Mouse (Mus musculus) MEL (cell line): Measurements from ENCODE around the gene Dock10. TPM values are rescaled to one million over a fixed set of nuclear protein-coding genes. Genes with fewer than 3 reads are reported as not detected.

Experiments used
- DNase-seq: peaks from one replicate; pipeline ENCODE4 v3.0.0; 2011; ENCODE audit warnings: low read depth, low spot score
- H3K27ac ChIP-seq: 2 replicates; pipeline ENCODE4 v1.5.1; 2012; ENCODE audit warnings: low read depth, mild to moderate bottlenecking, control low read depth, low read length, moderate library complexity; ENCODE audit not compliant: control insufficient read depth
- H3K27me3 ChIP-seq, 2 experiments: fragments of 150-350 bp in 1 of 2; sonication (generic) in 1 of 2; 2 replicates each; pipeline ENCODE4 v1.6.1; 2012; ENCODE audit warnings: low read length in 2 of 2, mild to moderate bottlenecking in 2 of 2, improper control_type of control experiment in 1 of 2, moderate library complexity in 1 of 2; ENCODE audit not compliant: insufficient read depth in 2 of 2, control insufficient read depth in 1 of 2
- H3K36me3 ChIP-seq, 2 experiments: 2 replicates each; pipeline ENCODE4 v1.6.1; 2012 to 2014; ENCODE audit warnings: low read length in 2 of 2, improper control_type of control experiment in 1 of 2, inconsistent platforms in 1 of 2, mild to moderate bottlenecking in 1 of 2; ENCODE audit not compliant: insufficient read depth in 2 of 2, control insufficient read depth in 1 of 2
- H3K4me1 ChIP-seq, 2 experiments: fragments of 150-350 bp in 1 of 2; sonication (generic) in 1 of 2; 2 replicates each; pipeline ENCODE4 v1.6.1; 2012; ENCODE audit warnings: low read length in 2 of 2, improper control_type of control experiment in 1 of 2, mild to moderate bottlenecking in 1 of 2; ENCODE audit not compliant: insufficient read depth in 2 of 2, control insufficient read depth in 1 of 2
- H3K4me3 ChIP-seq, 2 experiments: fragments of 150-350 bp in 1 of 2; sonication (generic) in 1 of 2; 2 replicates each; pipeline ENCODE4 v1.5.1; 2012; ENCODE audit warnings: low read depth in 2 of 2, low read length in 2 of 2, mild to moderate bottlenecking in 2 of 2, moderate library complexity in 2 of 2, control low read depth in 1 of 2, improper control_type of control experiment in 1 of 2; ENCODE audit not compliant: control insufficient read depth in 1 of 2, insufficient read depth in 1 of 2
- H3K79me2 ChIP-seq: 2 replicates; pipeline ENCODE4 v1.6.1; 2012; ENCODE audit warnings: mild to moderate bottlenecking, low read length, moderate library complexity; ENCODE audit not compliant: control insufficient read depth, poor library complexity, insufficient read depth
- H3K9ac ChIP-seq: 2 replicates; pipeline ENCODE4 v1.6.1; 2012; ENCODE audit warnings: low read depth, mild to moderate bottlenecking, control low read depth, low read length, moderate library complexity; ENCODE audit not compliant: control insufficient read depth, poor library complexity, severe bottlenecking
- H3K9me3 ChIP-seq: fragments of 150-350 bp; sonication (generic); replicated peaks from 2 replicates; pipeline ENCODE4 v1.6.1; 2012; ENCODE audit warnings: mild to moderate bottlenecking, low read length, improper control_type of control experiment, moderate library complexity; ENCODE audit not compliant: insufficient read depth
- CHD2 ChIP-seq: IDR thresholded peaks from 2 replicates; pipeline ENCODE4 v1.6.1; 2011; ENCODE audit warnings: low read length, improper control_type of control experiment
- ELF1 ChIP-seq: IDR thresholded peaks from 2 replicates; pipeline ENCODE4 v1.6.1; 2014; ENCODE audit warnings: low read depth, mild to moderate bottlenecking, inconsistent platforms, low read length, improper control_type of control experiment, moderate library complexity
- EP300 ChIP-seq, 2 experiments: IDR thresholded peaks; 2 replicates each; pipeline ENCODE4 v1.6.1; 2011; ENCODE audit warnings: improper control_type of control experiment in 2 of 2, low read length in 2 of 2, low read depth in 1 of 2, mild to moderate bottlenecking in 1 of 2
- ETS1 ChIP-seq: IDR thresholded peaks from 2 replicates; pipeline ENCODE4 v1.6.1; 2012; ENCODE audit warnings: low read depth, mild to moderate bottlenecking, inconsistent platforms, low read length, improper control_type of control experiment, moderate library complexity
- GABPA ChIP-seq: IDR thresholded peaks from 2 replicates; pipeline ENCODE4 v1.6.1; 2012; ENCODE audit warnings: low read depth, mild to moderate bottlenecking, inconsistent platforms, low read length, improper control_type of control experiment, moderate library complexity
- JUND ChIP-seq: IDR thresholded peaks from 2 replicates; pipeline ENCODE4 v1.6.1; 2011; ENCODE audit warnings: low read depth, mild to moderate bottlenecking, improper control_type of control experiment, low read length
- MAZ ChIP-seq: IDR thresholded peaks from 2 replicates; pipeline ENCODE4 v1.6.1; 2012; ENCODE audit warnings: low read depth, mild to moderate bottlenecking, inconsistent platforms, low read length, improper control_type of control experiment
- MEF2A ChIP-seq: IDR thresholded peaks from 2 replicates; pipeline ENCODE4 v1.6.1; 2014; ENCODE audit warnings: low read depth, mild to moderate bottlenecking, inconsistent platforms, low read length, improper control_type of control experiment; ENCODE audit not compliant: poor library complexity, insufficient replicate concordance, severe bottlenecking; ENCODE audit errors: extremely low read depth
- MXI1 ChIP-seq: IDR thresholded peaks from 2 replicates; pipeline ENCODE4 v1.6.1; 2011; ENCODE audit warnings: mild to moderate bottlenecking, low read depth, low read length, improper control_type of control experiment
- NELFE ChIP-seq: IDR thresholded peaks from 2 replicates; pipeline ENCODE4 v1.6.1; 2011; ENCODE audit warnings: low read depth, low read length, improper control_type of control experiment
- NRF1 ChIP-seq: IDR thresholded peaks from 2 replicates; pipeline ENCODE4 v1.6.1; 2014; ENCODE audit warnings: low read depth, mild to moderate bottlenecking, inconsistent platforms, low read length, improper control_type of control experiment, moderate library complexity; ENCODE audit not compliant: poor library complexity, insufficient read depth, severe bottlenecking
- POLR2A ChIP-seq, 2 experiments: IDR thresholded peaks; 2 replicates each; pipeline ENCODE4 v1.6.1; 2011 to 2012; ENCODE audit warnings: low read length in 2 of 2, mild to moderate bottlenecking in 2 of 2, control low read depth in 1 of 2, improper control_type of control experiment in 1 of 2, low read depth in 1 of 2, moderate library complexity in 1 of 2; ENCODE audit not compliant: control insufficient read depth in 1 of 2, insufficient read depth in 1 of 2, poor library complexity in 1 of 2
- POLR2AphosphoS2 ChIP-seq: IDR thresholded peaks from 2 replicates; pipeline ENCODE4 v1.6.1; 2011; ENCODE audit warnings: low read length, improper control_type of control experiment
- POLR2AphosphoS5 ChIP-seq: IDR thresholded peaks from 2 replicates; pipeline ENCODE4 v1.6.1; 2012; ENCODE audit warnings: low read depth, borderline replicate concordance, mild to moderate bottlenecking, inconsistent platforms, low read length, moderate library complexity, mixed read lengths
- RCOR1 ChIP-seq: IDR thresholded peaks from 2 replicates; pipeline ENCODE4 v1.6.1; 2012; ENCODE audit warnings: low read depth, mild to moderate bottlenecking, inconsistent platforms, low read length, improper control_type of control experiment
- SMC3 ChIP-seq: IDR thresholded peaks from 2 replicates; pipeline ENCODE4 v1.6.1; 2011; ENCODE audit warnings: low read depth, low read length, improper control_type of control experiment
- TAL1 ChIP-seq: IDR thresholded peaks from 2 replicates; pipeline ENCODE4 v1.6.1; 2012; ENCODE audit warnings: mild to moderate bottlenecking, inconsistent platforms, low read length, moderate library complexity, mixed read lengths
- TBP ChIP-seq: IDR thresholded peaks from 2 replicates; pipeline ENCODE4 v1.8.0; 2011; ENCODE audit warnings: low read depth, low read length, improper control_type of control experiment
- TCF12 ChIP-seq: IDR thresholded peaks from 2 replicates; pipeline ENCODE4 v1.6.1; 2014; ENCODE audit warnings: low read depth, mild to moderate bottlenecking, inconsistent platforms, low read length, improper control_type of control experiment, moderate library complexity
- ZKSCAN1 ChIP-seq: IDR thresholded peaks from 2 replicates; pipeline ENCODE4 v1.6.1; 2012; ENCODE audit warnings: low read depth, mild to moderate bottlenecking, inconsistent platforms, low read length, improper control_type of control experiment, moderate library complexity
- ZMIZ1 ChIP-seq: IDR thresholded peaks from 2 replicates; pipeline ENCODE4 v1.6.1; 2012; ENCODE audit warnings: low read depth, mild to moderate bottlenecking, inconsistent platforms, low read length, improper control_type of control experiment, moderate library complexity
- polyA plus RNA-seq, 2 experiments: library from polyadenylated mRNA; stranded (reverse) in 1 of 2; unstranded in 1 of 2; fragments of >175 nt in 1 of 2; fragments of >200 nt in 1 of 2; gene quantifications; 2 replicates each; pipeline versions ENCODE4 v1.2.1 to v1.2.4; 2012; ENCODE audit warnings: low replicate concordance in 2 of 2, low read depth in 1 of 2; ENCODE audit not compliant: insufficient read length in 2 of 2, insufficient read depth in 1 of 2, missing spikeins in 1 of 2
- total RNA-seq: library from RNA; depleted of rRNA; stranded (reverse); fragments of 300-350 nt; gene quantifications from 2 replicates; pipeline ENCODE4 v1.2.3, GENCODE M21; 2012

Dock10 gene
- total and polyA plus RNA-seq, 3 experiments = 11.5 to 74.0 (median 14.3) TPM

DNA sequence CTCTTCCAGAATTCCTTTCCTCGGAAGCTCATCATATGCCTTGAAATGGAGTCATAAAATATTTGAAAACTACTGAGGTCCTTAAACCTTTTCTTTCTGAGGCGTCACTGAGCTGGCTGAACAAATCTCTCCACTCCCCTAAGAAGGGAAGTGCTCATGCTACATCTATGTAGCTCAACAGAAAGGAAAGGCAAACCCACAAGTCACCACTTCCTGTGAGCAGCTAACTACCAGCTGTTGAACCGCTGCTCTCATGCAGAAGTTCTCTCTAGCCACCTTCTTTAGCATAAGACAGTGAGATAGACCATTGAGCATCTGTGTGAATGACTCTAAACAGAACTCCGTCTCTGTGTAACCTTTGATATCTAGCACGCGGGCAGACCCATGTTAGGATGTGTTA is 93.2 kb downstream of the Dock10 start (continued):
- TF ChIP-seq TAL1 (peak; percentile 43), EP300 (IDR thresholded peaks at IDR 0.05; ENCODE audit: low read depth in 1 of 2, low read length in 2 of 2) (peak; percentile 75), ZMIZ1 (no peak), ETS1 (peak; percentile 96), NELFE (no peak), TBP (no peak)
- TF ChIP-seq, all 39 proteins: peak for 12

DNA sequence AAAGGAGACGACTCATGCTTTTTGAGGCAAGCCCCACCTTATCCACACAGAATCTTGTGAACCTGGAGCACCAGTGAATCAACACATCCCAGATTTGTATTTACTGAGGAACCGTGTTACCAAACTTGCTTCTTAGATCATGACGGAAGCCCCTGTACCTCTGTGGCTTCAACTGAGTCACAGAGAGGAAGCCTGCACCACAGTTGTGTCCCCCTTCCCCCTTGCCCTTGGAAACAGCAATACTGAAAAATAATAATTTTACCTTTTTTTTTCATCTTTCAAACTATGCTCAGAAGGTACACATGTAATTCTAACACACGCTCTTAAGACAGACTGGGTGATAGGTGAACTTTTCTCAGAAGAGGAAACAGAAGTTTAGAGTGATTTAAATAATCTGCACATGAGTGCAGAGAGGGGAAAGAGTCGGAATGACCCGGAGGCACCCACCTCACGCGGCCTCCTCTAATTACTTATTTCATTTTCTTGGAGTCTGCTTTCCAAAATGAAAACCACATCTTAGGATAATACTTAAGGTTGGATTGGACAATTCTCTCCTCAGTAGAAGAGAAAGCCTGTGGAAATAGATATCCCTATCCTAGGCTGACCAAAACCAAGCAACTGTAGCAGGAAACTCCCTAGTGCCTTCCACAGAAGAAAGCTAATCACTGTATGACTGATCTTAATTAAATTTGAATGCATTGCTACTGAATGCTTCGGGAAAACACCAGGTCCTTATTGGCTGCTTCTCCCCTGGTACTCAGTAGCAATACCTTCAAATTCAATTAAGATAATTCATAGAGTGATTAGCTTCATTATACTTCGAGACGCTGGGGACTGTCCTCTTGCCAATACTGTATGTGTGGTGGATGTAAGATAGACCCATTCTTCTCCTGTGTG is 96.6 kb downstream of the Dock10 start:
- Histone ChIP-seq H3K79me2 (no peaks in the 10 kb centered on the region), H3K4me1 (peaks cover 9 to 10% of the 10 kb centered on the region in 2 experiments), H3K9ac (no peak overlapping the region), H3K36me3 (peaks cover 0 to 15% of the 10 kb centered on the region in 2 experiments; a peak in 2 of 4 replicates), H3K4me3 (no peak overlapping the region), H3K27ac (no peak overlapping the region), H3K9me3 (no peaks in the 10 kb centered on the region), H3K27me3 (no peaks in the 10 kb centered on the region)
- DNase-seq = no peak
- TF ChIP-seq ZKSCAN1 (no peak), MEF2A (no peak), POLR2A (IDR thresholded peaks at IDR 0.05; ENCODE audit: control insufficient read depth in 1 of 2, insufficient read depth in 1 of 2, low read depth in 1 of 2, low read length in 2 of 2, poor library complexity in 1 of 2) (no peak), MAZ (no peak), POLR2AphosphoS5 (no peak), SMC3 (no peak), ELF1 (no peak), JUND (no peak), POLR2AphosphoS2 (no peak), GABPA (no peak), TCF12 (no peak), NRF1 (no peak), RCOR1 (no peak), MXI1 (no peak), CHD2 (no peak)
